Mouse (Mus musculus) frontal cortex, adult (tissue): ENCODE measurements around the gene Tmbim6.
"Not testable (repeated sequence)": the region's sequence is repeated elsewhere in the genome, so short reads cannot be mapped to it uniquely, and the experiment has no call there.

Experiments used
- ATAC-seq: cut with Nextera tagmentation; 2 replicates; pipeline ENCODE4 v1.9.2; 2017; ENCODE audit warnings: mild to moderate bottlenecking, moderate library complexity, mixed read lengths; ENCODE audit not compliant: low TSS enrichment

The Tmbim6 gene

GRCm38 (mm10) chr15:99384071-99384470, 8.6 kb upstream of the Tmbim6 start:
- ATAC-seq, result no peak

- ATAC-seq, result not testable (repeated sequence)
Measured at GRCm38 (mm10) chr15:99386110-99386509, 6.6 kb upstream of the Tmbim6 start.

- ATAC-seq, result no peak
Measured at GRCm38 (mm10) chr15:99386796-99387195, 5.9 kb upstream of the Tmbim6 start.

GRCm38 (mm10) chr15:99387976-99388375, 4.7 kb upstream of the Tmbim6 start:
- no peak for ATAC-seq

- no peak for ATAC-seq
Measured at GRCm38 (mm10) chr15:99390472-99391401, 1.9 kb upstream of the Tmbim6 start.

- no peak for ATAC-seq
Measured at GRCm38 (mm10) chr15:99391975-99392374, 707 bp upstream of the Tmbim6 start.

GRCm38 (mm10) chr15:99393386-99394252, 937 bp downstream of the Tmbim6 start:
- peak; percentile 17; the same call in 1 of the 2 replicates for ATAC-seq

GRCm38 (mm10) chr15:99396462-99396861, 3.8 kb downstream of the Tmbim6 start:
- no peak for ATAC-seq

- ATAC-seq, result no peak
Measured at GRCm38 (mm10) chr15:99396875-99397274, 4.2 kb downstream of the Tmbim6 start.

- no peak for ATAC-seq
Measured at GRCm38 (mm10) chr15:99397622-99398021, 4.9 kb downstream of the Tmbim6 start.

GRCm38 (mm10) chr15:99399503-99400245, 7.0 kb downstream of the Tmbim6 start:
- ATAC-seq, result no peak

GRCm38 (mm10) chr15:99400602-99401001, 7.9 kb downstream of the Tmbim6 start:
- peak; percentile 76; the same call in 1 of the 2 replicates for ATAC-seq

GRCm38 (mm10) chr15:99403159-99403889, 10.6 kb downstream of the Tmbim6 start:
- ATAC-seq, result no peak

GRCm38 (mm10) chr15:99405150-99405549, 12.5 kb downstream of the Tmbim6 start:
- ATAC-seq, result no peak

GRCm38 (mm10) chr15:99406986-99407570, 14.4 kb downstream of the Tmbim6 start:
- ATAC-seq, result no peak

GRCm38 (mm10) chr15:99408845-99409244, 16.2 kb downstream of the Tmbim6 start:
- no peak for ATAC-seq

GRCm38 (mm10) chr15:99411747-99412146, 19.1 kb downstream of the Tmbim6 start:
- peak; percentile 66 for ATAC-seq

- ATAC-seq, result no peak
Measured at GRCm38 (mm10) chr15:99415793-99416192, 23.1 kb downstream of the Tmbim6 start.

- ATAC-seq, result peak; percentile 34; the same call in 1 of the 2 replicates
Measured at GRCm38 (mm10) chr15:99416348-99416882, 23.7 kb downstream of the Tmbim6 start.

- ATAC-seq, result no peak
Measured at GRCm38 (mm10) chr15:99416957-99417356, 24.3 kb downstream of the Tmbim6 start.
